Mouse (Mus musculus): ENCODE results near the gene Uhmk1. TPM values are rescaled to one million over a fixed set of nuclear protein-coding genes. Genes with fewer than 3 reads are reported as not detected.

The Uhmk1 gene
- polyA plus RNA-seq, 1 experiment from 2014 or later, result 9.3 TPM

- Histone ChIP-seq H3K9me3 (replicated peaks; ENCODE audit: control insufficient read depth, low read length) (no peaks in the 10 kb centered on the region), H3K9ac (ENCODE audit: low read depth, low read length) (no peak overlapping the region), H3K4me3 (ENCODE audit: low read depth, low read length) (no peak overlapping the region), H3K27ac (ENCODE audit: low read depth, low read length) (no peak overlapping the region), H3K36me3 (ENCODE audit: control insufficient read depth, insufficient read depth, low read length) (peaks cover 15% of the 10 kb centered on the region), H3K27me3 (ENCODE audit: control insufficient read depth, insufficient read depth, low read length) (no peaks in the 10 kb centered on the region), H3K4me1 (ENCODE audit: control insufficient read depth, insufficient read depth, low read length) (peaks cover 8% of the 10 kb centered on the region; the same call in 1 of the 2 replicates), H3K4me2 (no peak overlapping the region)
- WGBS (ENCODE audit: insufficient replicate concordance), result 87% methylated on average over 3 of the region's 3 CpGs
- ATAC-seq (replicated peaks; ENCODE audit: insufficient number of reproducible peaks, low FRiP score, low TSS enrichment), result no peak
Measured at GRCm38 (mm10) chr1:170164913-170165312, 50.3 kb downstream of the Uhmk1 start.

DNA sequence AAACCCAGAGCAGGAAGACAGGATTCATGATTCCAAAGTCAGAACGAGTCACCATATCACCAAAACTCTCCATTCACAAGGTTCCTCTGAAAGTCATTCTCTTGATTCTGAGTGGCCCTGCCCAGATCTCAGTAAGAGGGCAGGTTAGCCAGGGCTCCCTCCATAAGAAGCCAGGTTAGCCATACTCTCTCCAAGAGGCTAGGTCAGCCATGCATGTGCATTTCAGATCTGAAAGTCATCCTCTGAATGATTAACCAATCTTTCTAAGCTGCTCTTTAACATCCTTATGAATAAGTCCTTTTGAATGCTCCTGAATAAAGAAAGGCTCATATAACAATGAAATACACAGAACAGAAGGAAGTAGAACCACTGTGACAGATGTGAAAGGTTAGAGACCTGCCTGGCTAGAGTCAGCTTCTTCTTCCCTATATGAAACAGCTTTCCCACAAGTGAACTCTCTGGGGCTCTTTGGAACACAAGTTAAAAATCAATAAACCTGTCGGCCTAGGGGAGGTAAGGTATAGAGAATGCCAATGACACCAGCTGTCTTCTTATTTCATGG is 51.1 kb downstream of the Uhmk1 start:
- peaks cover 17% of the 10 kb centered on the region for H3K36me3 ChIP-seq (ENCODE audit: control insufficient read depth, insufficient read depth, low read length)
- H3K9me3 ChIP-seq (replicated peaks; ENCODE audit: control insufficient read depth, low read length), result no peaks in the 10 kb centered on the region
- no peak overlapping the region for H3K27ac ChIP-seq (ENCODE audit: low read depth, low read length)
- H3K27me3 ChIP-seq (ENCODE audit: control insufficient read depth, insufficient read depth, low read length), result no peaks in the 10 kb centered on the region
- no peak overlapping the region for H3K4me3 ChIP-seq (ENCODE audit: low read depth, low read length)
- H3K9ac ChIP-seq (ENCODE audit: low read depth, low read length), result no peak overlapping the region
- 79% methylated on average over 2 of the region's 2 CpGs for WGBS (ENCODE audit: insufficient replicate concordance)
- peaks cover 4% of the 10 kb centered on the region; the same call in 1 of the 2 replicates for H3K4me1 ChIP-seq (ENCODE audit: control insufficient read depth, insufficient read depth, low read length)
- no peak for ATAC-seq (replicated peaks; ENCODE audit: insufficient number of reproducible peaks, low FRiP score, low TSS enrichment)
- H3K4me2 ChIP-seq, result no peak overlapping the region

- Histone ChIP-seq H3K9me3 (replicated peaks; ENCODE audit: control insufficient read depth, low read length) (no peaks in the 10 kb centered on the region), H3K4me3 (ENCODE audit: low read depth, low read length) (no peak overlapping the region), H3K36me3 (ENCODE audit: control insufficient read depth, insufficient read depth, low read length) (peaks cover 18% of the 10 kb centered on the region), H3K9ac (ENCODE audit: low read depth, low read length) (no peak overlapping the region), H3K27ac (ENCODE audit: low read depth, low read length) (no peak overlapping the region), H3K27me3 (ENCODE audit: control insufficient read depth, insufficient read depth, low read length) (no peaks in the 10 kb centered on the region), H3K4me2 (no peak overlapping the region), H3K4me1 (ENCODE audit: control insufficient read depth, insufficient read depth, low read length) (peaks cover 4% of the 10 kb centered on the region; the same call in 1 of the 2 replicates)
- no peak for ATAC-seq (replicated peaks; ENCODE audit: insufficient number of reproducible peaks, low FRiP score, low TSS enrichment)
- 79% methylated on average over 3 of the region's 3 CpGs for WGBS (ENCODE audit: insufficient replicate concordance)
Measured at GRCm38 (mm10) chr1:170163398-170163943, 51.7 kb downstream of the Uhmk1 start.

GRCm38 (mm10) chr1:170161852-170162251 is 53.3 kb downstream of the Uhmk1 start:
- 72% methylated on average over 6 of the region's 6 CpGs for WGBS (ENCODE audit: insufficient replicate concordance)
- no peak for ATAC-seq (replicated peaks; ENCODE audit: insufficient number of reproducible peaks, low FRiP score, low TSS enrichment)
- Histone ChIP-seq H3K27ac (ENCODE audit: low read depth, low read length) (no peak overlapping the region), H3K4me1 (ENCODE audit: control insufficient read depth, insufficient read depth, low read length) (no peaks in the 10 kb centered on the region), H3K9me3 (replicated peaks; ENCODE audit: control insufficient read depth, low read length) (no peaks in the 10 kb centered on the region), H3K4me3 (ENCODE audit: low read depth, low read length) (no peak overlapping the region), H3K36me3 (ENCODE audit: control insufficient read depth, insufficient read depth, low read length) (peaks cover 23% of the 10 kb centered on the region), H3K27me3 (ENCODE audit: control insufficient read depth, insufficient read depth, low read length) (no peaks in the 10 kb centered on the region), H3K9ac (ENCODE audit: low read depth, low read length) (no peak overlapping the region), H3K4me2 (no peak overlapping the region)

GRCm38 (mm10) chr1:170160397-170160938 is 54.7 kb downstream of the Uhmk1 start:
- no peak for ATAC-seq (replicated peaks; ENCODE audit: insufficient number of reproducible peaks, low FRiP score, low TSS enrichment)
- Histone ChIP-seq H3K4me3 (ENCODE audit: low read depth, low read length) (no peak overlapping the region), H3K9me3 (replicated peaks; ENCODE audit: control insufficient read depth, low read length) (no peaks in the 10 kb centered on the region), H3K27ac (ENCODE audit: low read depth, low read length) (no peak overlapping the region), H3K4me2 (no peak overlapping the region), H3K27me3 (ENCODE audit: control insufficient read depth, insufficient read depth, low read length) (no peaks in the 10 kb centered on the region), H3K4me1 (ENCODE audit: control insufficient read depth, insufficient read depth, low read length) (no peaks in the 10 kb centered on the region), H3K9ac (ENCODE audit: low read depth, low read length) (no peak overlapping the region), H3K36me3 (ENCODE audit: control insufficient read depth, insufficient read depth, low read length) (peaks cover 25% of the 10 kb centered on the region)
- 68% methylated on average over 3 of the region's 3 CpGs for WGBS (ENCODE audit: insufficient replicate concordance)

DNA sequence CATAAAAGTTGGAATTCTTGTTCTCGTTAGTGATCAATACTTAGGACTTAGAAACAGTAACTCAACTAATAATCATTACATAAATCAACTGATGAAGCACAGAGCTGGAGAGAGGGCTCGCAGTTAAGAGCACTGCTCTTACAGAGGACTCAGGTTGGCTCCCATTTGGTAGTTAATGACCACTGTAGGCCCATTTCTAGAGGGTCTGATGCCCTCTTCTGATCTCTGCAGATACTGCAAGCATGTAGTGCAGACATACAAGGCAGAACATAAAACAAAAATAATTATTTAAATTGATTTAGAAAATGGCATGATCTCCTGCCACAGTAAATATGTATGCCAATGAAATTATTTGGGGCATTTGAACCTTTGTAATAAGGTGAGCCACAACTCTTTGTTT is 55.5 kb downstream of the Uhmk1 start:
- no peak overlapping the region for H3K4me2 ChIP-seq
- no peak for ATAC-seq (replicated peaks; ENCODE audit: insufficient number of reproducible peaks, low FRiP score, low TSS enrichment)
- no peaks in the 10 kb centered on the region for H3K9me3 ChIP-seq (replicated peaks; ENCODE audit: control insufficient read depth, low read length)
- H3K4me3 ChIP-seq (ENCODE audit: low read depth, low read length), result no peak overlapping the region
- 83% methylated on average over 2 of the region's 2 CpGs for WGBS (ENCODE audit: insufficient replicate concordance)
- no peak overlapping the region for H3K9ac ChIP-seq (ENCODE audit: low read depth, low read length)
- H3K27me3 ChIP-seq (ENCODE audit: control insufficient read depth, insufficient read depth, low read length), result no peaks in the 10 kb centered on the region
- peaks cover 25% of the 10 kb centered on the region for H3K36me3 ChIP-seq (ENCODE audit: control insufficient read depth, insufficient read depth, low read length)
- no peaks in the 10 kb centered on the region for H3K4me1 ChIP-seq (ENCODE audit: control insufficient read depth, insufficient read depth, low read length)
- no peak overlapping the region for H3K27ac ChIP-seq (ENCODE audit: low read depth, low read length)

GRCm38 (mm10) chr1:170155761-170156160 is 59.4 kb downstream of the Uhmk1 start:
- Histone ChIP-seq H3K27ac (ENCODE audit: low read depth, low read length) (no peak overlapping the region), H3K4me1 (ENCODE audit: control insufficient read depth, insufficient read depth, low read length) (no peaks in the 10 kb centered on the region), H3K9me3 (replicated peaks; ENCODE audit: control insufficient read depth, low read length) (no peaks in the 10 kb centered on the region), H3K4me3 (ENCODE audit: low read depth, low read length) (no peak overlapping the region), H3K27me3 (ENCODE audit: control insufficient read depth, insufficient read depth, low read length) (no peaks in the 10 kb centered on the region), H3K36me3 (ENCODE audit: control insufficient read depth, insufficient read depth, low read length) (peaks cover 20% of the 10 kb centered on the region), H3K4me2 (no peak overlapping the region), H3K9ac (ENCODE audit: low read depth, low read length) (no peak overlapping the region)
- WGBS (ENCODE audit: insufficient replicate concordance), result 91% methylated on average over 5 of the region's 5 CpGs
- no peak for ATAC-seq (replicated peaks; ENCODE audit: insufficient number of reproducible peaks, low FRiP score, low TSS enrichment)

- Histone ChIP-seq H3K4me3 (ENCODE audit: low read depth, low read length) (no peak overlapping the region), H3K27ac (ENCODE audit: low read depth, low read length) (no peak overlapping the region), H3K4me1 (ENCODE audit: control insufficient read depth, insufficient read depth, low read length) (no peaks in the 10 kb centered on the region), H3K9ac (ENCODE audit: low read depth, low read length) (no peak overlapping the region), H3K27me3 (ENCODE audit: control insufficient read depth, insufficient read depth, low read length) (no peaks in the 10 kb centered on the region), H3K36me3 (ENCODE audit: control insufficient read depth, insufficient read depth, low read length) (peaks cover 19% of the 10 kb centered on the region), H3K9me3 (replicated peaks; ENCODE audit: control insufficient read depth, low read length) (no peaks in the 10 kb centered on the region), H3K4me2 (no peak overlapping the region)
- ATAC-seq (replicated peaks; ENCODE audit: insufficient number of reproducible peaks, low FRiP score, low TSS enrichment), result no peak
- WGBS (ENCODE audit: insufficient replicate concordance), result 62% methylated on average over 2 of the region's 2 CpGs
Measured at GRCm38 (mm10) chr1:170155298-170155697, 59.9 kb downstream of the Uhmk1 start.

GRCm38 (mm10) chr1:170153986-170154385 is 61.2 kb downstream of the Uhmk1 start:
- no peaks in the 10 kb centered on the region for H3K27me3 ChIP-seq (ENCODE audit: control insufficient read depth, insufficient read depth, low read length)
- ATAC-seq (replicated peaks; ENCODE audit: insufficient number of reproducible peaks, low FRiP score, low TSS enrichment), result no peak
- no peak overlapping the region for H3K4me2 ChIP-seq
- H3K4me1 ChIP-seq (ENCODE audit: control insufficient read depth, insufficient read depth, low read length), result no peaks in the 10 kb centered on the region
- no peak overlapping the region for H3K9ac ChIP-seq (ENCODE audit: low read depth, low read length)
- peaks cover 18% of the 10 kb centered on the region for H3K36me3 ChIP-seq (ENCODE audit: control insufficient read depth, insufficient read depth, low read length)
- no peaks in the 10 kb centered on the region for H3K9me3 ChIP-seq (replicated peaks; ENCODE audit: control insufficient read depth, low read length)
- H3K4me3 ChIP-seq (ENCODE audit: low read depth, low read length), result no peak overlapping the region
- WGBS (ENCODE audit: insufficient replicate concordance), result 86% methylated on average over 8 of the region's 8 CpGs
- H3K27ac ChIP-seq (ENCODE audit: low read depth, low read length), result no peak overlapping the region
